Mouse (Mus musculus) midbrain, embryonic 16.5 days (tissue): ENCODE measurements around the gene Spindoc. TPM values are rescaled to one million over a fixed set of nuclear protein-coding genes. Genes with fewer than 3 reads are reported as not detected.
A peak's percentile ranks its signal among the peaks of the same experiment; 100 is the strongest.

Source experiments
- ATAC-seq: fragments of 200-750 bp; cut with Nextera tagmentation; 2 replicates; pipeline ENCODE4 v1.8.0; 2017; ENCODE audit warnings: moderate TSS enrichment
- H3K27ac ChIP-seq: fragments of 300-500 bp; sonication (generic); 2 replicates; pipeline ENCODE4 v1.5.1; 2014; ENCODE audit warnings: mild to moderate bottlenecking, low read length, mixed read lengths
- H3K27me3 ChIP-seq: fragments of 300-500 bp; sonication (generic); 2 replicates; pipeline ENCODE4 v1.6.1; 2014; ENCODE audit warnings: low read depth, low read length, mixed read lengths; ENCODE audit not compliant: control insufficient read depth, insufficient read depth
- H3K36me3 ChIP-seq: fragments of 300-500 bp; sonication (generic); 2 replicates; pipeline ENCODE4 v1.6.1; 2014; ENCODE audit warnings: mild to moderate bottlenecking, low read length, moderate library complexity, mixed read lengths; ENCODE audit not compliant: control insufficient read depth, insufficient read depth
- H3K4me1 ChIP-seq: fragments of 300-500 bp; sonication (generic); 2 replicates; pipeline ENCODE4 v1.6.1; 2014; ENCODE audit warnings: mild to moderate bottlenecking, low read length, mixed read lengths; ENCODE audit not compliant: control insufficient read depth, insufficient read depth
- H3K4me2 ChIP-seq: fragments of 300-500 bp; sonication (generic); 2 replicates; pipeline ENCODE4 v1.6.1; 2014; ENCODE audit warnings: mild to moderate bottlenecking, low read length, mixed read lengths
- H3K4me3 ChIP-seq: fragments of 300-500 bp; sonication (generic); 2 replicates; pipeline ENCODE4 v1.5.1; 2014; ENCODE audit warnings: low read depth, mild to moderate bottlenecking, low read length, moderate library complexity, mixed read lengths
- H3K9ac ChIP-seq: fragments of 300-500 bp; sonication (generic); 2 replicates; pipeline ENCODE4 v1.6.1; 2014; ENCODE audit warnings: low read depth, low read length, mixed read lengths
- H3K9me3 ChIP-seq: fragments of 300-500 bp; sonication (generic); replicated peaks from 2 replicates; pipeline ENCODE4 v1.6.1; 2014; ENCODE audit warnings: mild to moderate bottlenecking, low read length, mixed read lengths; ENCODE audit not compliant: control insufficient read depth, poor library complexity, severe bottlenecking
- WGBS: fragments of 180-500 bp; shearing (Covaris S2); extraction: QIAGEN DNeasy Blood & Tissue Kit; methylation state at CpG from one replicate; pipeline ENCODE4 v1.1.7; 2014; 5-methylcytosine and 5-hydroxymethylcytosine counted together
- polyA plus RNA-seq: library from polyadenylated mRNA; unstranded; fragments of >200 nt; fragmentation: Nextera tagmentation; extraction: Ambion mirVana; gene quantifications from 2 replicates; pipeline ENCODE4 v1.2.1, GENCODE M21; 2015

Spindoc gene
- 30.7 and 32.3 TPM in 2 replicates for polyA plus RNA-seq

DNA sequence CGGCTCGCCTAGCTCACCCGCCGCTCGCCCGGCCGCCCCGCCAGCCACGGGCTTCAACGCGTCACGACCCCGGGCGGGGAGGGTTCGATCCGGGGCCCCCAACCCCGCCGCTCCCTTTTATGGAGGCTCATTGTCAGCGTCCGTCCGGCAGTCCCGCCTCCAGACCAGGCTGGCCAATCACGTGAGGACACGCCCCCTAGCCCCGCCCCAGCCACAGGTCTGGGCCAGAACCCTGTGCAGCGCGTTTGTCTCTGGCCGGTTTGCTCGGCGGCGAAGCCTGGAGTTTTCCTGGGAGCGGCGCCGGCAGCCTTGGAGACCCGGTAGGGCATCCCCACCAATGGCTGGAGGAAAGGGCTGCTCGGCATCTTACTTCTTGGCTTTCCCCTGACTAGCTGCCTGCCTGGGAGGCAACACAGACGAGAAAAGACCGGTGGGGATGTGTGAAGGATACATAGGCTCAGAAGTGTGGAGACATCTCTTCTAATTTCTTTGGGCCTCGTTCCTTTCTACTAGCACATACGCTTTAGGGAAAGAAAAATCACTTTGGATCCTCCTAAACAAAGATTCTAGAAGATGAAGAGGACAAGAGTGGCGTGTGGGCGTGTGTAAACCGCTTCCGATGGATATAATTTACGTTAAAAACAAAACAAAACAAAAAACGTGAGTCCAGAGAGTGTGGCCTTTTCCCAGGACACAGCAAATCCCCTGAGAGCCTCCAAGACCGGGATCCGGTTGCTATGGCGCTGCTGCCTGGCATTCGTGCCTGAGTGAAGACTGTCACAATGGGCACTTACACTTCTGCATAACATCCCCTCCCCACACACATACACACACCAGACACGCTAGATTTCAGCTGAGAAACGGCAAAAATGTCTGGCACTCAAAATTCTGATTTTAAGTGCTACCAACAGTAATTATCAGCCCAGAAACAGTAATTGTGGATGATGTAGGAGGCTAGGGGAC is at the start of gene Spindoc:
TSS of gene Spindoc (minus strand) at position 92 of the 963 bp plus-strand sequence.
- under 1% methylated on average over 43 of the region's 52 CpGs for WGBS
- Histone ChIP-seq H3K9ac (peak within 1 kb of the TSS; percentile 97), H3K9me3 (no peaks in the 10 kb centered on the region), H3K4me1 (peaks cover 34% of the 10 kb centered on the region), H3K27me3 (no peaks in the 10 kb centered on the region), H3K4me2 (peak within 1 kb of the TSS; percentile 86), H3K27ac (peak within 1 kb of the TSS; percentile 94), H3K36me3 (no peaks in the 10 kb centered on the region), H3K4me3 (peak within 1 kb of the TSS; percentile 94)
- peak; percentile 98 for ATAC-seq

DNA sequence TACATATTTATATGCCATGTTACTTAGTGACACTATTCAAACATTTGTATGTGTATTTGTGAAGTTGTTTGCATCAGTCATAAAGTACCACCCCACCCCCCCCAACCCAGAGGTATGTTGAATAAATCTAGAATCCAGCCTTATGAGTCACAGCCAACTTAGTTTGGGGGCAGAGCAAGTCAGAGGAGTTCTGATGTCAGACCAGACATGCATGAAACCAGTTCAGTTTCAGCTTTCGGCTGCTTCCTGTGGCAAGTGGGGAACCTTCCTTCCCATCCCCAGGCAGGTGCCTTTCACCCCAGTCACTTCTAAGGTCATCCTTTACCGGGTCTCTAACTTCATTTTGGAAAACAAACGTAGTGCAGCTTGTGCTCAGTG is 42.6 kb upstream of the Spindoc start:
- Histone ChIP-seq H3K27ac (no peak overlapping the region), H3K27me3 (no peaks in the 10 kb centered on the region), H3K4me3 (no peak overlapping the region), H3K9me3 (no peaks in the 10 kb centered on the region), H3K4me1 (peaks cover 47% of the 10 kb centered on the region), H3K36me3 (peaks cover 26% of the 10 kb centered on the region), H3K9ac (no peak overlapping the region), H3K4me2 (no peak overlapping the region)
- 51% methylated on average over 3 of the region's 3 CpGs for WGBS
- no peak for ATAC-seq

DNA sequence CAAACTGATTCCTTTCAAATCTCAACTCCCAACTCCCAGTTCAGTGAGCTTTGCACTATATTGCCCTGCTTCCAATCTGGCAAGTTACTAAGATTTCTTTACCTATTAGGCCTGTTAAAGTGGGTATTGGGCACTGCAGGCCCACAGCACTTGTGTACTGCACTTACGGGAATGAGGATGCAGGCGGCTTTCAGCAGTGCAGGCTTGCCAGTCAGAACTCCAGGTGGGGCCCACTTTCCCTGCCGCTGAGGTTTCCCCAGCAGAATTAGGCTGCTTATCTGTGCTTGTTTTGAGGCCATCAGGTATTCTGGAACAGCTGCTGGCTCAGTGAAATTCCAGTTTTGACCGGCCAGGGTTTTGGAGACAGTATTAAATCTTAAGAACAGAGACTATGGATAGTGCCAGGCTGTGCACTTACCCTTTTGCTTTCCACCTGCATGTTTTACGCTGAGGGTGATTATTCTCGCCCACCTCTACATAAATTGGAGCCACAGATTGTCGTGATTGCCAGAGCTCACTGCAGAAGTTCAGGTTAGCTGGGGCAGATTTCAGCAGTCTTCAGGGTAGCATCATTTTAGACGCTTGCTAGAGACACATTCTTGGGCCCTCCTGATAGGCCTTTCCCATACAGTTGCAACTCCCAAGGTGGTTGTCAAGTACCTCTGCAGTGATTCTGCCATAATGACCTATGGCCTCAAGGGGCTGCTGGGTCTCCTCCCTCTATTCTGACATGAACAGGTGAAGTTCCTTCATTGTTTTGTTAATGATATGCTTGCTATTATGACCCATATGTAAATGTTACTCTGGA is 42.0 kb upstream of the Spindoc start:
- WGBS: 50% methylated on average over 8 of the region's 8 CpGs
- H3K36me3 ChIP-seq: peaks cover 26% of the 10 kb centered on the region

DNA sequence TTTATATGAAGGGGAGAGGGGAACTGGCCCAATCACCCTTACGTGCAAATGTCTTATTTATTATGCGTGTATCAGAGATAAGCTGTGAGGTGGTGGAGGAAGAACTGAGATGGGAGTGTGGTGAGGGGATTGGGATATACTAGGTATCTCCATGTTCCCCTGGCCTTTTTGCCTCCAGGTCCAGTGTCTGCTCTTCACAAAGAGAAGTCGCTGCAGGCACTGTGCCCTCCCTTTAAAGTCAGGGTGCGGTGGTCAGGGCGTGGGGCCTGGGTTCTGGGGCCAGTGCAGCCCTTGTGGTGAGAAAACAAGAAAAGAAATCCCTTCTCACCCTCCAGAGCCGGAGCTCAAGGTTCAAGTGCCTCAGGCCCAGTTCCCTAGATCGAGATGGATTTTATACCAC is 41.3 kb upstream of the Spindoc start:
- H3K36me3 ChIP-seq: peaks cover 23% of the 10 kb centered on the region
- H3K9ac ChIP-seq: peak overlapping the region; percentile 68
- H3K9me3 ChIP-seq: no peaks in the 10 kb centered on the region
- H3K27me3 ChIP-seq: no peaks in the 10 kb centered on the region
- peaks cover 59% of the 10 kb centered on the region for H3K4me1 ChIP-seq
- H3K4me2 ChIP-seq: peak overlapping the region; percentile 58
- H3K27ac ChIP-seq: peak overlapping the region; percentile 86
- WGBS: 39% methylated on average over 7 of the region's 7 CpGs
- ATAC-seq: no peak
- peak overlapping the region; percentile 36 for H3K4me3 ChIP-seq

More for the DNA sequence above, 42.0 kb upstream of the Spindoc start:
- Histone ChIP-seq H3K9me3 (no peaks in the 10 kb centered on the region), H3K27ac (peak overlapping the region; percentile 86), H3K4me3 (no peak overlapping the region; the same call in 1 of the 2 replicates), H3K9ac (peak overlapping the region; percentile 68), H3K27me3 (no peaks in the 10 kb centered on the region), H3K4me1 (peaks cover 52% of the 10 kb centered on the region), H3K4me2 (peak overlapping the region; percentile 58)
- ATAC-seq: no peak

DNA sequence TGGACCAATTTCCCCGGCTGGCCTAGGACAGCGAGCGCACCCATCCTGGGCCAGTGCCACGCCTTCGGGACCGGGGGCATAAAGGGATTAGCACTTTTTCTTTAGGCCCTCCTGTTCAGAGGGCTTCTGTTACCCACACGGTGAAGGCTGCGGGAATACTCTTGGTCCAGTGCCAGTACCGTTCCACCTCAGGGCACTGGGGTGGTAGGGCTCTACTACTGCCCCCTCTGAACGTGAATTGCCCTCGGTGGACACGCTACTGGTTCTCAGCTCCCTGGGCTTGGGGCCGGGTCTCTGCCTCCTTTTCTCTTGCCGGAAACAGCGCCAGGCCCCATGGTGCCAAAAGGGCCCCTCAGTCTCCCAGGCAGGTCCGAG is 40.8 kb upstream of the Spindoc start:
- Histone ChIP-seq H3K4me2 (peak overlapping the region; percentile 58), H3K27ac (peak overlapping the region; percentile 86), H3K36me3 (peaks cover 23% of the 10 kb centered on the region), H3K27me3 (no peaks in the 10 kb centered on the region), H3K9ac (peak overlapping the region; percentile 68), H3K4me3 (peak overlapping the region; percentile 36), H3K4me1 (peaks cover 62% of the 10 kb centered on the region), H3K9me3 (no peaks in the 10 kb centered on the region)
- ATAC-seq: peak; percentile 15
- WGBS: 12% methylated on average over 16 of the region's 16 CpGs

DNA sequence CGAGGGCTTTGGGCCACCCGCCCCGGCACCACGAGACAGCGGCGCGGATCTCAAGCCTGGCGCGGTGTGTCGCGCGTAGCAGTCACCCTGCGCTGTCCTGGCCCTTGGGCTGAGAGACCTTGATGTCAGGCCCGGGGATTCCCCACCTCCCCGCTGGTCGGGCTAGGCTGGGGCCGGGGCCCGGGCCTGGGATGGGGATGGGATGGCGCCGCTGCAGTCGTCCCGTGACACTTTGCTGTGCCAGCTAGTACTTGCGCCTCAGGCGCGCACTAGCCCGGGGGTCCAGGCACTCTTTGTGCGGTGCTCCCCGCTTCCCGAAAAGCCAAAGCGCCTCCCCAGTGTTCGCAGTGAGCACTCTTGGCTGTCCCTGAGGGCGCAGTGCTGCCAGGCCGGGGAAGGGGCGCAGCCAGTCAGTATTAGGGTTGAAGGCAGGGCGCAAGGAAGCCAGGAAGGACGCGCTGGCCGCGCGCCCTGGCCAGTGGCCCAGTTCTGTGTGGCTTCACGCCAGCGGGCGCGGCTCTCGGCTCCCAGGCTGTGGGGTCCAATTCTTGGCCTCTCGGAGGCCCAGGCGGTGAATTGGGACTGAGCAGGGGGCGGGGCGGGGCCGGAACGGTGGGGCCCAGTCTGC is 40.3 kb upstream of the Spindoc start:
- Histone ChIP-seq H3K4me2 (peak overlapping the region; percentile 58), H3K4me1 (peaks cover 62% of the 10 kb centered on the region)
- WGBS: 7% methylated on average over 51 of the region's 51 CpGs

DNA sequence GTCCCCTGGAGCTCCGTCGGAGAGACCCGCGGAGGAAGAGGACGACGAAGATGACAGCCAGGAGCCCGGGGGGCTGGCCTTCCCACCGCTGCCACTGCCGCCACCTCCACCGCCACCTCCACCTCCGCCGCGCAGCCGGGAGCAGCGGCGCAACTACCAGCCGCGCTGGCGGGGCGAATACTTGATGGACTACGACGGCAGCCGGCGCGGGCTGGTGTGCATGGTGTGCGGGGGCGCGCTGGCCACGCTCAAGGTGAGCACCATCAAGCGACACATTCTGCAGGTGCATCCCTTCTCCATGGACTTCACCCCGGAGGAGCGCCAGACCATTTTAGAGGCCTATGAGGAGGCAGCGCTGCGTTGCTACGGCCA is 39.8 kb upstream of the Spindoc start:
- no peaks in the 10 kb centered on the region for H3K9me3 ChIP-seq
- no peak for ATAC-seq
- H3K4me3 ChIP-seq: peak overlapping the region; percentile 36
- WGBS: 11% methylated on average over 35 of the region's 35 CpGs
- H3K27ac ChIP-seq: peak overlapping the region; percentile 86
- no peaks in the 10 kb centered on the region for H3K27me3 ChIP-seq
- peak overlapping the region; percentile 58 for H3K4me2 ChIP-seq
- peak overlapping the region; percentile 68 for H3K9ac ChIP-seq
- H3K36me3 ChIP-seq: peaks cover 15% of the 10 kb centered on the region
- H3K4me1 ChIP-seq: peaks cover 62% of the 10 kb centered on the region

More for the DNA sequence above, 40.3 kb upstream of the Spindoc start:
- Histone ChIP-seq H3K4me3 (peak overlapping the region; percentile 36), H3K27ac (peak overlapping the region; percentile 86), H3K36me3 (peaks cover 20% of the 10 kb centered on the region), H3K27me3 (no peaks in the 10 kb centered on the region), H3K9me3 (no peaks in the 10 kb centered on the region), H3K9ac (peak overlapping the region; percentile 68)
- peak; percentile 63 for ATAC-seq

DNA sequence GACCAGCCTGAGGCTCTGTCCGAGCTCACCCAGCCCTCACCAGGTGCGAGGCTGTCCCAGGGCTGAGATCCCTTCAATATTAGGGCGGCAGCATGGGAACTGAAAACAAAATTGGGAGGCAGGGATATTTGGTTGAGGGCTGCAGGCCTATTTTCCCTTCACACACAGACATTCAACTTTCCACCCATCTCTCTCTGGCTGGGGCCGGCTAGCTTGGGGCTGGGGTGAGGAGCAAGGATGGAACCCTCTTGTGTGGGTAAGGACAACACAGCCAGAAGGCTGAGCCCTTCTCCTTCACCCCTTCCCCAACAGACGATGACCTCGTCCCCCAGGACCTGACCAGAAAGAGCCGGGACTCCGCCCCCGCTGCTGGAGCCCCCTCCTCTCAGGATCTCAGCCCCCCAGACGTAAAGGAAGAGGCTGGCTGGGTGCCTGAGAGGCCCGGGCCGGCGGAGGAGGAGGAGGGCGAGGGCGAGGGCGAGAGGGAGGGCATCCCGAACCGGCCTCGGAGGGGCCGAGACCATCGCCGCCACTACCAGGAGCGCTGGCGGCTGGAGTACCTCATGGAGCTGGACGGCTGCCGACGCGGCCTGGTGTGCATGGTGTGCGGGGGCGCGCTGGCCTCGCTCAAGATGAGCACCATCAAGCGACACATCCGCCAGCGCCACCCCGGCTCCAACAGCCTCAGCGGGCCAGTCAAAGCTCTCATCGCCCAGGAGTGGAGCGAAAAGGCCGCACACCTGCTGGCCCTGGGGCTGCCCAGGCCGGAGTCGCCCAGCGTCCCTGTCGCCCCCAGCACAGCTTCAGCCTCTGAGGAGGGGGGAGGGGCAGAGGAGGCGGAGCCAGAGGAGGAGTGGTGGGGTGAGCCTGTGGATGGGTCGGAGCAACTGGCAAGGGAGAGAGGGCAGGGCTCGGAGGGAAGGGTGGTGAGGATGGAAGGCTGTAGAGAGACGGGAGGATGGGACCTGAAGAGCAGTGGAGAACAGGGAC is 39.1 kb upstream of the Spindoc start:
- WGBS: 9% methylated on average over 43 of the region's 48 CpGs
- Histone ChIP-seq H3K27me3 (no peaks in the 10 kb centered on the region), H3K27ac (peak overlapping the region; percentile 86), H3K36me3 (peaks cover 8% of the 10 kb centered on the region), H3K4me1 (peaks cover 62% of the 10 kb centered on the region), H3K9ac (peak overlapping the region; percentile 68), H3K4me3 (peak overlapping the region; percentile 36), H3K4me2 (peak overlapping the region; percentile 58), H3K9me3 (no peaks in the 10 kb centered on the region)
- peak; percentile 11 for ATAC-seq
